Mouse (Mus musculus) liver, embryonic 11.5 days (tissue): ENCODE data around the gene Ptgdr2. TPM values are rescaled to one million over a fixed set of nuclear protein-coding genes. Genes with fewer than 3 reads are reported as not detected.
A peak's percentile ranks its signal among the peaks of the same experiment; 100 is the strongest.

ENCODE experiments used
- ATAC-seq: fragments of 200-750 bp; cut with Nextera tagmentation; replicated peaks from 2 replicates; pipeline ENCODE4 v1.8.0; 2017; ENCODE audit warnings: moderate number of reproducible peaks, mild to moderate bottlenecking, moderate TSS enrichment, moderate library complexity; ENCODE audit not compliant: low FRiP score
- DNase-seq: peaks from one replicate; pipeline ENCODE4 v3.0.0-alpha.2; 2017; ENCODE audit warnings: low spot score
- H3K27ac ChIP-seq: fragments of 300-500 bp; sonication (generic); 2 replicates; pipeline ENCODE4 v1.5.1; 2014; ENCODE audit warnings: mild to moderate bottlenecking, low read depth, low read length, control low read depth
- H3K27me3 ChIP-seq: fragments of 300-500 bp; sonication (generic); replicated peaks from 2 replicates; pipeline ENCODE4 v1.6.1; 2014; ENCODE audit warnings: low read length, mixed read lengths; ENCODE audit not compliant: control insufficient read depth, insufficient read depth
- H3K36me3 ChIP-seq: fragments of 300-500 bp; sonication (generic); 2 replicates; pipeline ENCODE4 v1.6.1; 2014; ENCODE audit warnings: mild to moderate bottlenecking, low read length, moderate library complexity, mixed read lengths; ENCODE audit not compliant: control insufficient read depth, insufficient read depth
- H3K4me1 ChIP-seq: fragments of 300-500 bp; sonication (generic); replicated peaks from 2 replicates; pipeline ENCODE4 v1.6.1; 2014; ENCODE audit warnings: low read length, mixed read lengths; ENCODE audit not compliant: control insufficient read depth, insufficient read depth
- H3K4me2 ChIP-seq: fragments of 300-500 bp; sonication (generic); 2 replicates; pipeline ENCODE4 v1.6.1; 2014; ENCODE audit warnings: mild to moderate bottlenecking, control low read depth, moderate library complexity
- H3K4me3 ChIP-seq: fragments of 300-500 bp; sonication (generic); 2 replicates; pipeline ENCODE4 v1.5.1; 2014; ENCODE audit warnings: low read depth, low read length, control low read depth
- H3K9ac ChIP-seq: fragments of 300-500 bp; sonication (generic); 2 replicates; pipeline ENCODE4 v1.6.1; 2014; ENCODE audit warnings: low read depth, low read length, control low read depth
- H3K9me3 ChIP-seq: fragments of 300-500 bp; sonication (generic); 2 replicates; pipeline ENCODE4 v1.6.1; 2016; ENCODE audit warnings: low read length, inconsistent platforms, mixed read lengths; ENCODE audit not compliant: control insufficient read depth
- WGBS: fragments of 180-500 bp; shearing (Covaris S2); extraction: QIAGEN DNeasy Blood & Tissue Kit; methylation state at CpG from one replicate; pipeline ENCODE4 v1.1.7; 2014; 5-methylcytosine and 5-hydroxymethylcytosine counted together
- polyA plus RNA-seq: library from polyadenylated mRNA; unstranded; fragments of >200 nt; fragmentation: Nextera tagmentation; extraction: Ambion mirVana; gene quantifications from 2 replicates; pipeline ENCODE4 v1.2.1, GENCODE M21; 2014

Ptgdr2 gene
- not detected in 2 replicates for polyA plus RNA-seq

- no peaks in the 10 kb centered on the region for H3K27me3 ChIP-seq
- peaks cover 3% of the 10 kb centered on the region; the same call in 1 of the 2 replicates for H3K9me3 ChIP-seq
- no peaks in the 10 kb centered on the region for H3K36me3 ChIP-seq
- ATAC-seq (peak; percentile 77), DNase-seq (peak; percentile 39)
- no peak within 1 kb of the TSS; the same call in none of the 2 replicates for H3K27ac ChIP-seq
- peaks cover 26% of the 10 kb centered on the region for H3K4me1 ChIP-seq
- H3K4me3 ChIP-seq, result no peak within 1 kb of the TSS
- H3K4me2 ChIP-seq, result peak within 1 kb of the TSS; percentile 37
- 25% methylated on average over 5 of the region's 5 CpGs for WGBS
- H3K9ac ChIP-seq, result peak within 1 kb of the TSS; percentile 14; the same call in 1 of the 2 replicates
Measured at GRCm38 (mm10) chr19:10937110-10937563, at the start of gene Ptgdr2. Gene Ptgdr2, plus strand, starts transcription at chr19:10937160.

- Histone ChIP-seq H3K4me1 (peaks cover 14% of the 10 kb centered on the region), H3K27ac (no peak overlapping the region), H3K36me3 (no peaks in the 10 kb centered on the region), H3K27me3 (no peaks in the 10 kb centered on the region), H3K9ac (no peak overlapping the region), H3K4me3 (no peak overlapping the region), H3K4me2 (no peak overlapping the region), H3K9me3 (no peaks in the 10 kb centered on the region)
- WGBS, result 88% methylated on average over 3 of the region's 3 CpGs
- DNase-seq, result no peak
- ATAC-seq, result no peak
Measured at GRCm38 (mm10) chr19:10892201-10892600, 44.8 kb upstream of the Ptgdr2 start.

GRCm38 (mm10) chr19:10895016-10895528 is 41.9 kb upstream of the Ptgdr2 start, which contains the start of gene Prpf19:
Gene Prpf19, plus strand, starts transcription at chr19:10895231.
- Histone ChIP-seq H3K36me3 (peaks cover 25% of the 10 kb centered on the region), H3K27me3 (no peaks in the 10 kb centered on the region), H3K4me3 (peak within 1 kb of the TSS; percentile 94), H3K4me2 (peak within 1 kb of the TSS; percentile 96), H3K4me1 (peaks cover 15% of the 10 kb centered on the region), H3K9ac (peak within 1 kb of the TSS; percentile 93), H3K9me3 (no peaks in the 10 kb centered on the region), H3K27ac (peak within 1 kb of the TSS; percentile 89)
- under 1% methylated on average over 43 of the region's 43 CpGs for WGBS
- peak; percentile 93 for ATAC-seq
- peak; percentile 95 for DNase-seq

- peak overlapping the region; percentile 89 for H3K27ac ChIP-seq
- WGBS, result 1% methylated on average over 16 of the region's 16 CpGs
- no peak for DNase-seq
Measured at GRCm38 (mm10) chr19:10895708-10896107, 41.3 kb upstream of the Ptgdr2 start.

GRCm38 (mm10) chr19:10896849-10897248 is 40.1 kb upstream of the Ptgdr2 start:
- Histone ChIP-seq H3K4me2 (peak overlapping the region; percentile 96), H3K9ac (peak overlapping the region; percentile 93), H3K9me3 (no peaks in the 10 kb centered on the region), H3K36me3 (peaks cover 39% of the 10 kb centered on the region), H3K27me3 (no peaks in the 10 kb centered on the region), H3K4me3 (peak overlapping the region; percentile 94), H3K27ac (no peak overlapping the region), H3K4me1 (peaks cover 15% of the 10 kb centered on the region)
- ATAC-seq (no peak), DNase-seq (no peak)
- 70% methylated on average over 7 of the region's 7 CpGs for WGBS

More at GRCm38 (mm10) chr19:10895708-10896107, 41.3 kb upstream of the Ptgdr2 start:
- Histone ChIP-seq H3K9me3 (no peaks in the 10 kb centered on the region), H3K9ac (peak overlapping the region; percentile 93), H3K36me3 (peaks cover 31% of the 10 kb centered on the region), H3K4me3 (peak overlapping the region; percentile 94), H3K4me2 (peak overlapping the region; percentile 96), H3K27me3 (no peaks in the 10 kb centered on the region), H3K4me1 (peaks cover 15% of the 10 kb centered on the region)
- ATAC-seq, result no peak

GRCm38 (mm10) chr19:10897491-10897890 is 39.5 kb upstream of the Ptgdr2 start:
- Histone ChIP-seq H3K4me3 (0 out of 2 replicates have a peak overlapping the region, but pooled peaks have one; percentile 94), H3K9me3 (no peaks in the 10 kb centered on the region), H3K4me1 (peaks cover 15% of the 10 kb centered on the region), H3K27me3 (no peaks in the 10 kb centered on the region), H3K9ac (no peak overlapping the region), H3K27ac (no peak overlapping the region), H3K36me3 (peaks cover 45% of the 10 kb centered on the region), H3K4me2 (peak overlapping the region; percentile 96; the same call in 1 of the 2 replicates)
- DNase-seq (no peak), ATAC-seq (no peak)
- 84% methylated on average over 8 of the region's 8 CpGs for WGBS

GRCm38 (mm10) chr19:10900315-10900714 is 36.6 kb upstream of the Ptgdr2 start:
- Histone ChIP-seq H3K4me1 (peaks cover 19% of the 10 kb centered on the region), H3K27me3 (no peaks in the 10 kb centered on the region), H3K36me3 (peaks cover 67% of the 10 kb centered on the region), H3K4me3 (no peak overlapping the region), H3K4me2 (no peak overlapping the region), H3K9ac (no peak overlapping the region), H3K27ac (no peak overlapping the region), H3K9me3 (no peaks in the 10 kb centered on the region)
- ATAC-seq (no peak), DNase-seq (no peak)
- WGBS, result 79% methylated on average over 6 of the region's 6 CpGs

- no peak overlapping the region for H3K4me3 ChIP-seq
- no peaks in the 10 kb centered on the region for H3K9me3 ChIP-seq
- peaks cover 67% of the 10 kb centered on the region for H3K36me3 ChIP-seq
- ATAC-seq, result no peak
- no peak overlapping the region for H3K4me2 ChIP-seq
- peaks cover 17% of the 10 kb centered on the region for H3K4me1 ChIP-seq
- H3K27ac ChIP-seq, result no peak overlapping the region
- DNase-seq, result no peak
- H3K9ac ChIP-seq, result no peak overlapping the region
- WGBS, result 90% methylated on average over 5 of the region's 5 CpGs
- no peaks in the 10 kb centered on the region for H3K27me3 ChIP-seq
Measured at GRCm38 (mm10) chr19:10901046-10901445, 35.9 kb upstream of the Ptgdr2 start.

GRCm38 (mm10) chr19:10904512-10904911 is 32.4 kb upstream of the Ptgdr2 start:
- H3K27ac ChIP-seq, result no peak overlapping the region; the same call in 1 of the 2 replicates
- H3K36me3 ChIP-seq, result peaks cover 50% of the 10 kb centered on the region
- DNase-seq (no peak), ATAC-seq (no peak)
- H3K27me3 ChIP-seq, result no peaks in the 10 kb centered on the region
- H3K9ac ChIP-seq, result no peak overlapping the region
- H3K4me2 ChIP-seq, result no peak overlapping the region
- WGBS, result 86% methylated on average over 5 of the region's 5 CpGs
- H3K4me3 ChIP-seq, result no peak overlapping the region
- peaks cover 4% of the 10 kb centered on the region; the same call in 1 of the 2 replicates for H3K4me1 ChIP-seq
- no peaks in the 10 kb centered on the region for H3K9me3 ChIP-seq
